Mouse (Mus musculus): Measurements from ENCODE around the gene Epha1.

Gene Epha1

GRCm38 (mm10) chr6:42373669-42374430 lies 782 bp upstream of the Epha1 start:
- DNase-seq (ENCODE audit: low read depth, low spot score): no peak

GRCm38 (mm10) chr6:42372421-42372815 lies 650 bp downstream of the Epha1 start:
- no peak for DNase-seq (ENCODE audit: low read depth, low spot score)

GRCm38 (mm10) chr6:42372001-42372400 lies 1.1 kb downstream of the Epha1 start:
- DNase-seq (ENCODE audit: low read depth, low spot score): no peak

GRCm38 (mm10) chr6:42370630-42371363 lies 2.3 kb downstream of the Epha1 start:
- DNase-seq (ENCODE audit: low read depth, low spot score): no peak

GRCm38 (mm10) chr6:42369870-42370269 lies 3.2 kb downstream of the Epha1 start:
- no peak for DNase-seq (ENCODE audit: low read depth, low spot score)

GRCm38 (mm10) chr6:42365215-42365614 lies 7.9 kb downstream of the Epha1 start:
- no peak for DNase-seq (ENCODE audit: low read depth, low spot score)

- DNase-seq (ENCODE audit: low read depth, low spot score): no peak
These were observed 8.5 kb downstream of the Epha1 start for GRCm38 (mm10) chr6:42364607-42365006.

GRCm38 (mm10) chr6:42364066-42364465 lies 9.0 kb downstream of the Epha1 start:
- DNase-seq (ENCODE audit: low read depth, low spot score): no peak

GRCm38 (mm10) chr6:42362974-42363373 lies 10.1 kb downstream of the Epha1 start:
- no peak for DNase-seq (ENCODE audit: low read depth, low spot score)

GRCm38 (mm10) chr6:42362497-42362896 lies 10.6 kb downstream of the Epha1 start:
- no peak for DNase-seq (ENCODE audit: low read depth, low spot score)

- DNase-seq (ENCODE audit: low read depth, low spot score): no peak
These were observed 11.0 kb downstream of the Epha1 start for GRCm38 (mm10) chr6:42362074-42362473.

- DNase-seq (ENCODE audit: low read depth, low spot score): no peak
These were observed 11.8 kb downstream of the Epha1 start for GRCm38 (mm10) chr6:42361041-42361895.

- no peak for DNase-seq (ENCODE audit: low read depth, low spot score)
These were observed 12.7 kb downstream of the Epha1 start for GRCm38 (mm10) chr6:42360231-42360840.

- no peak for DNase-seq (ENCODE audit: low read depth, low spot score)
These were observed 13.5 kb downstream of the Epha1 start for GRCm38 (mm10) chr6:42359364-42360147.

- DNase-seq (ENCODE audit: low read depth, low spot score): no peak
These were observed 14.2 kb downstream of the Epha1 start for GRCm38 (mm10) chr6:42358901-42359300.

- no peak for DNase-seq (ENCODE audit: low read depth, low spot score)
These were observed 15.2 kb downstream of the Epha1 start for GRCm38 (mm10) chr6:42357901-42358300.

GRCm38 (mm10) chr6:42356913-42357312 lies 16.2 kb downstream of the Epha1 start:
- no peak for DNase-seq (ENCODE audit: low read depth, low spot score)

GRCm38 (mm10) chr6:42355794-42356600 lies 17.1 kb downstream of the Epha1 start:
- no peak for DNase-seq (ENCODE audit: low read depth, low spot score)

GRCm38 (mm10) chr6:42355366-42355765 lies 17.7 kb downstream of the Epha1 start:
- no peak for DNase-seq (ENCODE audit: low read depth, low spot score)
